Mouse (Mus musculus) lung, adult 2 months (tissue): ENCODE results near the gene Scd2.

Source experiments
- CTCF ChIP-seq: fragments of 200-500 bp; IDR thresholded peaks from 2 replicates; pipeline ENCODE4 v1.5.1; 2011; ENCODE audit warnings: mild to moderate bottlenecking, low read length, control low read depth; ENCODE audit not compliant: insufficient read depth
- POLR2A ChIP-seq: fragments of 200-500 bp; IDR thresholded peaks from 2 replicates; pipeline ENCODE4 v1.6.1; 2011; ENCODE audit warnings: low read depth, mild to moderate bottlenecking, control low read depth, low read length, borderline replicate concordance; ENCODE audit errors: extremely low read depth

- TF ChIP-seq CTCF (no peak), POLR2A (no peak)
Observed at GRCm38 (mm10) chr19:44305701-44306100, 12.2 kb downstream of the Scd2 start.
